Mouse (Mus musculus): ENCODE data around the gene Nr1i2.

DNA sequence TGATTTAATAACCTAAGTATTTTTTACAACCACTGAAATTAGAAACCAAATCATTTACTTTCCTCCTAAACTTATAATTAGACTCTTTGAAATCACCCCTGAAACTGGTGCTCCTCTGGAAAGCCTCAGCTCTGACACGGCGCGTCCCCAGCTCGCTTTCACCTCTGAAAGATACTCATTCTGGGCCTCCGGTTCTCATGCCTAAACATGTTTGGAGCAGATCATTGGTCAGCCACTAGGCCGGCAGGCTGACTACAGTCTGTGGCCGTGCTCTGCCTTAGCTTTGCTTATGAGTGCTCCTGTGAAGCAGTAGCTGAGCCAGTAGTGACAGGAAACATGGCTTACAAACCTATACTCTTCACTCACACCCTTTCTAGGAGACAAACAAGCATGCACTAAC lies 89.4 kb downstream of the Nr1i2 start:
- TF ChIP-seq EP300 (IDR thresholded peaks at IDR 0.05; ENCODE audit: low read depth) (no peak), CTCF (IDR thresholded peaks at IDR 0.05; ENCODE audit: low read depth) (no peak)

All from liver, embryonic 14.5 days (tissue).